Mouse (Mus musculus) c-Kit-negative CD71-positive TER-119-positive erythroid progenitor cells, embryonic 14.5 days (primary cell): ENCODE data around the gene Samd4b.
"Not testable (repeated sequence)": the region's sequence is repeated elsewhere in the genome, so short reads cannot be mapped to it uniquely, and the experiment has no call there.

Source experiments
- DNase-seq: peaks from one replicate; pipeline ENCODE4 v3.0.0-alpha.2; 2013; ENCODE audit warnings: low read depth, low spot score

The Samd4b gene

DNA sequence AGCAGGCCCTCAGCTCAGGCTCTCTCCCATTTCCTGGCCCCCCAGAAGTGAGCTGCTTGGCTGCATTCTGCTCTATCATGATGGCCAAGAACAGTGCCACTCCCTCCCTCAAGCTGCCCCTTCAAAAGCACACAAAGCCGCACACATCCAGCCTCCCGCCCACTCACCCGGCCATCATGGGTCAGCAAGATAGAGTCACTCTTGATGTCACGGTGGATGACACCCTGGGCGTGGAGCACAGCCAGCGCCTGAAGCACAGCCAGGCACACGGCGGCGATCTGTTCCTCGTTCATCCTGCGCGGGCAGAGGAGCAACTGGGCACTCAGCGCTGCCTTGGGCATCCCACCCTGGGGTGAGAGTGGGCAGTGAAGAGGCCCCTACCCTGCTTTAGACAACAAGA is 35.6 kb downstream of the Samd4b start:
- DNase-seq = no peak

DNA sequence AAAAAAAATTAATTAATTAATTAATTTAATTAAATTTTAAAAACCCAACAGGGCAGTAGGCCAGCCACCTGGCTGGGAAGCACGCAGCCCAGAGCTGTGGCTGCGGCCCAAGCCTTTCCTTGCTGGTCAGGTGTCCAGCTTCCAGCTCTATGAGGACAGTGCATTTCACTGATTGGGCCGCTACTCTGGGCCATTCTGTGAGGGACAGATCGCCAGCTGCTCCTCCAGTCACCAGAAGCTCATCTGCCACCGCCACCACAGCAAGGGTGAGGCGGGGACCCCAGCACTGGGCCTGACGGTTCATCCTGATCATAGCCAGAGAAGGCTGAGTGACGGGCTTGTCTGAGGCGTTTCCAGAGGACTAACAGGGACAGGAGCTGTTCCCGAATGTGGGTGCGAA is 36.0 kb downstream of the Samd4b start:
- no peak for DNase-seq

DNA sequence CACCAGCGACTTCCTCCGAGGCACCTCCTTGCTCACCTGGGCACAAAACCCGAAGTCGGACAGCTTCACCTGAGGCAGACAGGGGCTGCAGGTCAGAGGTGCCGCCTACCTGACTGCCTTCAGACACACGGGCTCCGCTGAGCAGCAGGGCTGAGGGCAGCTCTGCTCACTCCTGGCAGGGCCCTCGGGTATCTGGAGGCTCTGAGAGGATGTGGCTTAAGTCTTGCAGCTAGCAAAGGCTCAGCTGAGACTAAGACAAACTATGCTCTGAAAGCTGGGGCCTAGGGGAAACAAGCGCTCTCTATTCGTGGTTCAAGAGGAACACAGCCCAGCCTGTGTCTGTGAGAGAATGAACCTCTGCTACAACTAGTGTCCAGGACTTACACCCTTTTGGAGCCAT is 37.1 kb downstream of the Samd4b start:
- no peak for DNase-seq

DNA sequence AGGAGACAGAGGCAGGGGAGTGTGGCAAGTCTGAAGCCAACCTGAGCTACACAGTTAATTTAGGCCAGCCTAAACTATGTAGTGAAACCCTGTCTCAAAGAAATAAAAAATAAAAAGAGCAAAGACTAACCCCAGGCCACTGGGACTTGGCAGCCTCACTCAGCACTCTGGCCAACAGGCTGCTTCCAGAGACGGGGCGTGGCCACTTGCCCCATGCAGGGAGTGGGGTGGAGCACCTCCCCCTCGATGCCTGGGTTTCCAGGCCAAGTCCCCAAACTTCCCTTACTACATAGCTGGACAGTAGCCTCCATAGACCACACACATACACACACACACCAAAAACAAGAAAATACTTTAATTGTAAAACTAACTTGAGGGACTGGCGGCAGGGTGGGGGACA is 39.5 kb downstream of the Samd4b start:
- DNase-seq = no peak

DNA sequence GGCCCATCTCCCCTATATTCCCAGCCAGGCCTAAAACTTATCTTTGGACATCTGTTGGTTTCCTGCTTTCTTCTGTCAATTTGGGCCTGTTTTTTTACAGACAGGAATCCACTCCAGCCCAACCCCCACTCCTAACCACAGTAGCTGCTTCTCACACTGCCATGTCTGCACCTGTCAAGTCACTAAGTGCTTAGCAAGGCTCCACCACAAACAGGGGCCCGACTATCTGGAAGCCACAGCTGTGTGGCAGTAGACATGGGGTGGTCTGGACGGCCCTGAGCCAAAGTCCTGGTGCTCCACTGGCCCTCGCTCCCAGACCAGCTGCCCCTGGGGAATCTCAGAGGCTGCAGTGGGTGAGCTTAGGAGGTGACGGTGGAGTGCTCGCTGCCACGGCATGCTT is 40.2 kb downstream of the Samd4b start:
- no peak for DNase-seq

DNA sequence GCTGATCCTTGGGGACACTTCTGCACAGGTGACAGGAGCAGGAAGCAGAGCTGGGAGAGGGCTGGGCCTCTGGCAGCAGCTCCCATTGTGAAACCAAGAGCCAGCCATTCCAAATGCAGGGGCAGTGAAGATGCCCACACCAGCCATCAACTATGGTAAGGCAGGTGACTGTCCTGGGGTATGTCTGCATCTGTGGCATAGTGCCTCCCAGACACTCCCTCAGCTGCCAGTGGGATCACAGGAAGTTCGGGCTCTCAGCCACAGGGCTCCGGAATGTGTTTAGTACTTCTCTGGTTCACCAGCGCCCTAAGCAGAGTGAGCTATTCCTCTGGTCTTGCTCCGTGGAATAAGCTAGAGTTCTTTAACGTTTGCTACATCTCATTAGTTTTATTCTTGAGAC is 40.9 kb downstream of the Samd4b start:
- no peak for DNase-seq

DNA sequence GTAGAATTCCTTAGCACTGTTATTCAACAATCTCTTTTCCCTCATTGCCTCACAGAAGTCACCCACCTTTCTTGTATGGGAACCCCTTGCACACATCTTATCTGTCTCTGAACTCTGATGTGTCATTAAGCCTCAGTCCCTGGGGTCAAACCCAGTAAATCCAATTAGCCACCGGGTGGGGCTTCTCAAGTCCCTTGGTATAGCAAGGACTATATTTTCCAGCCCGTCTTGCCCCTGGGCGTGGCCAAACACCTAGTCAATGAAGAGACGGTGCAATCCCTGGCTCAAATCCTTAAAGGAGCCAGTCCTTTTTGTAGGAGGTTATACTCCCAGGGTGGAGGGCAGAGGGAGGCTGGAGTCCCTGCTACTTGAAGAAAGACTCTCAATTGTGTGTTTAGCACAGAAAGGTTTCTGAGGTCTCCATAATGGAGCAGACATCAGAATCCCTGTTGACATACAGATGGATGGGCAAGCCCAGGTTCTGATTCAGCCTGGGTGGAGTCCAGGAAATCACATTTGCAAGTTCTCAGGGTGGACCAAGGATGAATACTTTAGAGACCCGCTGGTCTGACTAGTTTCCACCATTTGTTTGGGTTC is 41.9 kb downstream of the Samd4b start:
- no peak for DNase-seq

DNA sequence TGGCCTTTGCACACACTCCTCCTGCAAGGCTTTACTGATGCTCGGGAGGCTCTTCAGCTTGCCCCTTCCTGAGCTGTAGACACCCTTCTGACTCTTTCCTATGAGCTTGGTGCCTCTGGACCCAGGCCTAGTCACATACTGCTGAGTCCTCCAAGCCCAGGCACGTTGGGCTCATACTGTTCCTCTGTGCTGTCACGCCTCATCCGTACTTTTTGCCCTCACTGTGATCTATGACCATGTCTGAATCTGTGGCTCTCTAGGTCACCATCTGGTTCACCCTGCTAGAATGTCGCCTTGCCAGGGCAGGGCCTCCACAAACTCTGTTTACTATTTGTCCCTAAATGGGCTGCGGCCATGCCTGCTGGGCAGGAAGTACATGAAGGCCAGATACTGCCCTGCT is 44.9 kb downstream of the Samd4b start:
- no peak for DNase-seq

DNA sequence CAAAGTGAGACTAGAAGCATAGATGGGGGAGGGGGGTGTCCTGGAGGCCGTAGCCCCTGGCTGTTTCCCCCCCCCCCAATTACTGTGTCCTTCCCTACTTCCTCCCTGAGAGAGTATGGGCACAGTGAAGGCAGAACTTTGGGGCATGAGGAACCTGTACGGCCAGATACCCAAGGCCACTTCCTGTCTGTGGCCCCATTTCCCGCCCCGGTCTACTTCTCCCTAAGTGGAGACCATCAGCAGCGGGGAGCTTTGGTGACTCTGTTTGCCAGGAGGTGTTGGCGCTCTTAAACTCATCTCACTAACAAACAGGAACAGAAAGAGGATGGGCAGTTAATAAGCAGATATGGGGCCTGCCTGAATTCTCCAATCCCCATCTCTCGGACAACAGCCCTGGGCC is 50.3 kb downstream of the Samd4b start:
- no peak for DNase-seq

DNA sequence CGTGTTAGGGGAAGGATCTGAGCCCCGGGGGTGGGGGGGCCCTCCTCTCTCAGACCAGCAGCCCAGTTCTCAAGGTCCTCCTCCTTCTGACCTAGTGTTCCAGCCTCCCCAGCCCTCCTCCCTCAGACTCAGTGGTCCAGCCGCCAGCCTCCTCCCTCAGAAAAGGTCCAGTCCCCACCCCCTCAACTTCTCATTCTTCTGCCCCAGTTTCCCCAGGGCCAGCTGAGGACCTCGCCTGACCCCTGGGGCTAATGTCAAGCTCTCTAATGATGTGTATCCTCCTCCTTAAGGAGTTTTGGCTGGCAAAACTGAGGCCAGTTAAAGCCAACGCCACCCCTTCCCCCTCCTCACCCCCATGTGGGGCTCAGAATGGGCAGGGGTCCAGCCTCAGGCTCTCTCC is 50.8 kb downstream of the Samd4b start, which contains the start of gene Nccrp1:
TSS of gene Nccrp1 (minus strand) at position 101 of the 400 bp plus-strand sequence.
- DNase-seq = no peak

DNA sequence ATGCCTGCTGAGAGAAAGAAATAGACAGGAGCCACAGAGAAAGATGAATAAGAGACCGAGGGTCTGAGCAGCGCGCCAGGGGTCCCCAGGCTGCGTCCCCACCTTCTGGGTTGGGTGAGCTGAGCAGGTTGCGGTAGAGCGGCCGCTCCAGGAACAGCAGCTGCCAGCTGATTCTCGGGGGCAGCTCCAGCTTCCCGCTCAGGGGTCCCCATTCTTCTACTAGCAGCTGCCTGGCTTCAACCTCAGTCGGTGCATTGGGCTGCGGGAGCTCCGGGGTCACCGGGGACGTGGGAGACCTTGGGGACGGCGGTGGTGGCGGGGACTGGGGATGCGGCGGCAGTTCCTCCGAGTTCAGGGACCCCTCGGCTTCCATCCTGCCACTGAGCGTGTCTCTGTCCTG is 51.3 kb downstream of the Samd4b start:
- DNase-seq = no peak

DNA sequence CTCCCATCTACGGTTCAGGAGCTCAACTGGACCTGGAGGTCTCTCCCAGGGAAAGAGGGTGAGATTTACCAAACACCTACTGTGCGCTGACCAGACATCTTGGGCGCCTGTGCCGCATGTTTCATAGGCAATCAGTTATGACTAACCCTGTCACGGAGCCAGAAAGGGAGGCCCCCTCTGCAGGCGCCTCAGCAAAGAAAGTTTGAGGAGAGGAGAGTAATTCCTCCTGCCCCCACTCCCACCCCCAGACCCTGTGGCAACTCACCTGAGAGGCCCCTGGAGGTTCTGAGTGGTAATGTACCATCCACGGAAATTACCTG is 52.1 kb downstream of the Samd4b start:
- no peak for DNase-seq

DNA sequence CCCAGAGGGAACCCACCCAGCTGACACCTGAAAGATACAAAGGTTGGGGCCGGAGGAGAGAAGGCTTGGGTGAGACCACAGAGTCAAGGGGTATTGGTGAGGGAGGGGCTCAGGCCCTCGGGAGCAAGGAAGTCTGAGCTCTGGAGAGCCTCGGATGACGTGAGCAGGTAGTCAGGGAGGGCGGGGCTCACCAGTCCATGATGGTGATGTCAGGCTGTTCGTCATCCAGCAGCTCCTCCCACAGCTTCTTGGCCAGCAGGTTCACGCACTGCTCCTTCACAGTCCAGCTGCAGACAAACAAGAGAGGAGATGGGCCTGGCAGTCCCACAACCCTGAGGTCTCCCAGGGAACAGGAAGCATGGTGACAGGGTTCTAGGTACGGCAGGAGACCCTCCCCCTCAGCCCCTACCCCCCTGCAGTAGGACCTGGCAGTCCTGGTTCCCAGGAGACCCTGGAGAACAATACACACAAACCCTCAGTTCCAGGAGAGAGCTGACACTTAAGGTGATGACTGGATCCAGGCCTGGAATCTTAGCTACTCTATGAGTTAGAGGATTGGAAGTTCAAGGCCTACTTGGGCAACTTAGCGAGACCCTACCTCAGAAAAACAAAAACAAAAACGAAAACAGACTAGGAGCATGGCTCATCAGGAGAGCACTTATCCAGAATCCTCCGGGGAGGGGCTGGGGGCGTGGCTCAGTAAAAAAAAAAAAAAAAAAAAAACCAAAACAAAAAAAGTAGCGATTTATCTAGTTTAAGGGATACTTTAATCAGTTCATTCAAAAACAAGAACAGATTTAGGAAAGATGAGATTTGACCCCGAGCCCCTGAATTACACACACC is 52.7 kb downstream of the Samd4b start:
- DNase-seq = no peak

DNA sequence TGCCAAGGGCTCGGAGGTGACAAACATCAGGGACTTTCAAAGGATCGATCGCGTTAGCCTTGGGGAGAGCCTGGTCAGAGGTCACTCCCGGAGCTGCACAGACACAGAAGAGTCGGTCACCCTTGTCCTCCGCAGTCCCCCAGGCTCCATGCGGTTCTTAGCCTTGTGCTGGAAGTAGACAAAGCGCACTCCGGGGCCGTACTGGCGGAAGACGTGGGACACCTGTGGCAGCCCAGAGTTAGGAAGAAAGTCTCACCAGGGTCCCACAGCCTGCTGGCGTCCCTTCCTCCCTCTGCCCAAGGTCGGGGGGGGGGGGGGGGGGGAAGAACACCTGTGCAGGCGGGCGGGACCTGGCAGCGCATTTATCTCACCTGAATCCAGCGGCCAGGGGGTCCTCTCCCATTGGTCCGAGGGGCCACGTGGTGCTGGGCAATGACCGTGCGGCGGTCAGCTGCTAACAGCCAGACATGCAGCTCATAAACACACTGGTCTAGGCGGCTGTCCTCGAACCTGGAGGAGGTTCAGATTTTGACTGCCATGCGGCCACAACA is 53.8 kb downstream of the Samd4b start:
- DNase-seq = no peak

DNA sequence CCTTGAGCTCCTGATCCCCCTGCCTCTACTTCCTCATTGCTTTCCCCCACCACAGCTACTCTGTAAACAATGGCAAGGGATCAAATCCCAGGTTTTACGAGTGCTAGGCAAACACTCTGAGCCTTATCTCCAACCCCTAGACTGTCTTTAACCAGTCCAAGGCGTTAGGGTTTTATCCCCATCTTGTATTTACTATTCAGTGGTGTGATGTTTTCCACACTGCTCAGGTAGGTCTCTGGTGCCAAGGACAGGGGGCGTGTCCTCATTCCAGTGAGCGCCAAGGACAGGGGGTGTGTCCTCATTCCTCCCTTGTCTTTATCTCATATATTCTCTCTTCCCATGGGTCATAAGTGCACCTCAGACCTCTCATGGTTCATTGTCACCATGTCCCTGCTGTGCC is 57.4 kb downstream of the Samd4b start, which contains the start of gene Sycn:
TSS of gene Sycn (plus strand) at position 360 of the 400 bp plus-strand sequence.
- DNase-seq = no peak

DNA sequence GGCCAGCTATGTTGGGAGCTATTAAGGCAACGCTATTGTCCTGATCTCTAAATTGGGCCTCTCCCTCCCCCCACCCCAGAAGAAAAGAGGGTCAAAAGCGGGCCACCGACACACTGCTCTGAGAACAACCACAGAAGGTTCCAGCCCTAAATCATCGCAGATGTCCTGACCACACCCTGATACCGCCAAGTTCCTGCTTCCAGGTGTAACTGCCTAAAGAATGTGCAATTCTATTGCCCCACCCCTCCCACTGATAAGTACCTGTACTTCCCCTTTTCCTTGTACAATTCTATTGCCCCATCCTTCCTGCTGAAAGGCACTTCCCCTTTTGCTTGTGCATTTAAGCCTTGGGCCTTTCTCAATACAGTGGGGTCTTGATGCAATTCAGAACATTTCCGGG is 59.1 kb downstream of the Samd4b start:
- DNase-seq = not testable (repeated sequence)

DNA sequence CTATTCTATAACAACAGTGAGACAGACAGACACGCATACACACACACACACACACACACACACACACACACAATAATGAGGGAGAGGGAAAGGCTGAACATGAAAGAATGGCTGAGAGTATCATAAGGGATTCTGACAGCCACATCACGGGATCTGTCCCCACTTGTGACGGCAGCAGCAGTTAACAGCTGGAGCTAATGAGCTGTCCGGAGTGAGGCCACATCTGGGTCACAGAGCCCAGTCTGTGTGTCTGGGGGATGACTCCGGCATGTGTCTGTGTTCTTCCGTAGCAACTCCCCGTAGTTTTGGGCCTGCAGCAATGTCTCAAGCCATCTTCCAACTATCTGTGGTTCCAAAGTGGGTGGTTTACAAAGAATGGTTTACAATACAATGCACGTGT is 65.9 kb downstream of the Samd4b start:
- no peak for DNase-seq

DNA sequence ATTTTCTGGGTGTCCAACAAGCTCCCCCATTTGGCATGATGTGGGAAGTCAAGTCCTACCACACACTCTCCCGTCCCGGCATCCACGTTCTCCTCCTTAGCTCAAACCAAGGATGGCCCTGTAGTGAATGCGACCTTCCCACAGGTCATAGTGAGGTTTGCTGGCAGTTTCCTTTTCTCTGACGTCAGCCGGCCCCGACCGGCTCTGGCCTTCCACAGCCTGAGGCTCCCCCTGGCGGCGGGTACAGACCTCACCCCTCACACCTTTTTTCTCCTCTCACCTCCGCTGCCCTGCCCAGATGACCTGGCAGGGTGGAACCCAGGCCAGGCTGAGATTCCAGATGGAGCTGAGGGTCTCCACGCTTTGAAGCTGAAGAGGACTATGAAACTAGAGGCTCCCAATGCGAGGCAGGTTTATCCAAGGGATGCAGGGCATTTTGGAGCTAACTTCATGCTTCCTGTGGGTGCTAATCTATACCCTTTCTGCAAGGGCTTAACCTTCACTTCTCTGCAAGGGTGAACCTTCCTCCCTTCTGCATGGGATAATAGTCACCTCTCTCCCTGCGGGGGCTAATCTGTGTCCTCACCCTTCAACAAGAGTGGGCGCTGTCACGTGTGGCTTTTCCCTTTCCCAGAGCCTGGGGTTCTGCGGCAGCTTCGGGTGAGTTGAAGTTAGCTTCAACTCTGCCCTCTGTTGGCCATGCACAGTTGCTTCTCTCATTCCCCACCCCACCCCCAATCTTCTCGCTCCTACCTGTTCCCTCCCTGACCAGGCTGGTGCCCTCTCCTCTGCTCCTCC is 69.8 kb downstream of the Samd4b start:
- DNase-seq = peak; percentile 50

DNA sequence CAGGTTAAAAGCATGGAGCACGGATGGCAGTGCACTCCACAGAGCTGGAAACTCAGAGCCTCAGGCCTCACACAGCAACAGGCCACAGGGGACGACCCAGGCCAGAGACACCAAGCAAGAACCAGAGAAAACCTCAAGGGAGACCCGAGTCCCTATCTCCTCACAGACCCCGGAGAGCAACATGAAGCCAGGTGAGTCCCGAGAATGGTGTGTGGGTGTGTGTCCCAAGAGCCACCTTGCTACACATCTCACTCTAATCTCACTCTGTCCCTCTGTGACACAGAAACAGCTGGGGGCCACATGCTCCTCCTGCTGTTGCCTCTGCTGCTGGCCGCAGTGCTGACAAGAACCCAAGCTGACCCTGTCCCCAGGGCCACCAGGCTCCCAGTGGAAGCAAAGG is 75.4 kb downstream of the Samd4b start, which contains the start of gene Ifnl3:
TSS of gene Ifnl3 (plus strand) at position 301 of the 400 bp plus-strand sequence.
- DNase-seq = not testable (repeated sequence)

DNA sequence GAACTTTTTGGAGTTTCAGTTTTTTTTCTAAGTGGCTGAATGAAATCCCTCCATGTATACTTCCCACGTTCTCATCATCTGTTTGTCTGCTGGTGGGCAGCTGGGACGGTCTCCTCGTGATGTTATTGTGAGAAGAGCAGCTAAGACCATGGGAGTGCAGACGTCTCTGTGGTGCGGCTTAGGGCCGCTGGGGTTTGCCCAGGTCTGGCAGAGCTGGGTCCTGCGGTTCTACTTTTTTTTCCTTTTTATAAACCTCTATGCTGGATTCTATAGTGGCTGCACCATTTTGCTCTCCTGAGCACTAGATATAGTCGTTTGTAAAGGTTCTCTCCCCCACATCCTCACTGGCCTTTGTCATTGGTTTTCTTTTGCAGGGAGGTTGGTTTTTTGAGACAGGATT is 86.5 kb downstream of the Samd4b start:
- DNase-seq = no peak

DNA sequence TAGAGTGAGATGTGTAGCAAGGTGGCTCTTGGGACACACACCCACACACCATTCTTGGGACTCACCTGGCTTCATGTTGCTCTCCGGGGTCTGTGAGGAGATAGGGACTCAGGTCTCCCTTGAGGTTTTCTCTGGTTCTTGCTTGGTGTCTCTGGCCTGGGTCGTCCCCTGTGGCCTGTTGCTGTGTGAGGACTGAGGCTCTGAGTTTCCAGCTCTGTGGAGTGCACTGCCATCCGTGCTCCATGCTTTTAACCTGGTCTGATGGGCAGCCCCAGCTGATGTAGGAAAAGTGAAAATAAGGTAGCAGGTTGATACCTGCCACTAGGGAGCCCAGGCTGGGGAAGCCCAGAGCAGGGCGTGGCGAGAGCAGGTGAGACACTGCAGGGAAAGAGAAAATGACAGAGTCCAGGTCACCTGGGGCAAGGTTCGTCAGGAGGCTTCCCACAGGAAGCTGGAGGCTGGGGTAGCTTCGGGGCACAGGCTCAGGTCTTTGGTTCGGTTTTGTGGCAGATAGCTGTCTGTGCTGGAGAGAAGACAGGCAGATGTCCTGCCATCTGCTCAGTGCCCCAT is 87.5 kb downstream of the Samd4b start, which contains the start of gene Ifnl2:
TSS of gene Ifnl2 (minus strand) at position 51 of the 570 bp plus-strand sequence.
- DNase-seq = not testable (repeated sequence)

DNA sequence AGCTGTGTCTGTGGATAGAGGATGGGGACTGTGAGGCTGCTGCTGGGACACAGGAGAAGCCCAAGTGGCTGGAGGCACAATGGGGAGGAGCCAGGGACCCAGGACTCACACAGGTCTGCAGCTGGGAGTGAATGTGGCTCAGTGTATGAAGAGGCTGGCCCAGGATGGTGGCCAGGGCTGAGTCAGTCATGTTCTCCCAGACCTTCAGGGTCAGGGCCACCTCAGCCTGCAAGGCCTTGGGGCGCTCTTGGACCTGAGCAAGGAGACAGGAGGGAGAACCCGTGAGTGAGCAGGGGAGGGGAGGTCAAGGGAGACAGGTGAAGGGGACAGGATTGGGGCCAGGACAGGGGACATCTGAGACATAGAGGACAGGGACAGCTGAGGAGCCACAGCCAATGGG is 88.8 kb downstream of the Samd4b start:
- DNase-seq = not testable (repeated sequence)
